Mouse (Mus musculus): ENCODE measurements at regions not wholly inside any gene's neighbourhood (a gene's known extent, or its start where the extent isn't known, plus 50 kb on each side); places are given as distances from the start of the nearest gene placed in this dataset.

DNA sequence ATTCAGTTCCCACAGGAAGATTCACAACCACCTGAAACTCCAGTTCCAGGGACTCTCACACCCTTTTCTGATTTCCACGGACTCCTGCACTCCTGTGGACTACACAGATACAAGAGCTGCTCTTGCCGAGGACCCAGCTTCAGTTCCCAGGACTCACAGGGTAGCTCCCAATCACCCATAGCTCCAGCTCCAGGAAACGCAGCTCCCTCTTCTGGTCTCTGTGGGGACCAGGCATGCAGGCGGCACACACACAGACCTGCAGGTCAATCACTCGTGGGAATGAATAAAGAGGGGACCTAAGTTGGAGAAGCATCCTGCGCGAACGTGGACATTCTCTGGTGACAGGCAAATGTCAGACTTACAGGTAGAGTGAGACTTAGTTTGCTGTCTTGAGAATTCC lies 214.3 kb upstream of the Rgma start:
- Histone ChIP-seq H3K9ac (ENCODE audit: low read depth, poor library complexity, severe bottlenecking) (no peak overlapping the region), H3K36me3 (ENCODE audit: control insufficient read depth, insufficient read depth, low read length, poor library complexity, severe bottlenecking) (no peaks in the 10 kb centered on the region), H3K4me1 (ENCODE audit: control insufficient read depth, insufficient read depth, low read length) (no peaks in the 10 kb centered on the region), H3K4me3 (ENCODE audit: low read depth, low read length) (no peak overlapping the region), H3K27ac (ENCODE audit: insufficient read depth, low read length) (no peak overlapping the region), H3K9me3 (replicated peaks; ENCODE audit: control insufficient read depth, insufficient read depth, low read length, poor library complexity, severe bottlenecking) (no peaks in the 10 kb centered on the region), H3K27me3 (ENCODE audit: control insufficient read depth, insufficient read depth, low read length, poor library complexity, severe bottlenecking) (no peaks in the 10 kb centered on the region)
- TF ChIP-seq EP300 (IDR thresholded peaks at IDR 0.05; ENCODE audit: insufficient read depth, low read depth, low read length) (no peak), CTCF (IDR thresholded peaks at IDR 0.05; ENCODE audit: low read depth, low read length) (peak; percentile 58), POLR2A (IDR thresholded peaks at IDR 0.05; ENCODE audit: insufficient read depth, low read length) (no peak)

GRCm38 (mm10) chr7:73163687-73164086 lies 211.6 kb upstream of the Rgma start:
- Histone ChIP-seq H3K9me3 (replicated peaks; ENCODE audit: control insufficient read depth, insufficient read depth, low read length, poor library complexity, severe bottlenecking) (no peaks in the 10 kb centered on the region), H3K27me3 (ENCODE audit: control insufficient read depth, insufficient read depth, low read length, poor library complexity, severe bottlenecking) (no peaks in the 10 kb centered on the region), H3K27ac (ENCODE audit: insufficient read depth, low read length) (no peak overlapping the region), H3K4me3 (ENCODE audit: low read depth, low read length) (no peak overlapping the region), H3K36me3 (ENCODE audit: control insufficient read depth, insufficient read depth, low read length, poor library complexity, severe bottlenecking) (no peaks in the 10 kb centered on the region), H3K4me1 (ENCODE audit: control insufficient read depth, insufficient read depth, low read length) (no peaks in the 10 kb centered on the region), H3K9ac (ENCODE audit: low read depth, poor library complexity, severe bottlenecking) (no peak overlapping the region)
- no peak for TF ChIP-seq EP300 (IDR thresholded peaks at IDR 0.05; ENCODE audit: insufficient read depth, low read depth, low read length)
- no peak for TF ChIP-seq POLR2A (IDR thresholded peaks at IDR 0.05; ENCODE audit: insufficient read depth, low read length)
- TF ChIP-seq CTCF (IDR thresholded peaks at IDR 0.05; ENCODE audit: low read depth, low read length), result no peak

DNA sequence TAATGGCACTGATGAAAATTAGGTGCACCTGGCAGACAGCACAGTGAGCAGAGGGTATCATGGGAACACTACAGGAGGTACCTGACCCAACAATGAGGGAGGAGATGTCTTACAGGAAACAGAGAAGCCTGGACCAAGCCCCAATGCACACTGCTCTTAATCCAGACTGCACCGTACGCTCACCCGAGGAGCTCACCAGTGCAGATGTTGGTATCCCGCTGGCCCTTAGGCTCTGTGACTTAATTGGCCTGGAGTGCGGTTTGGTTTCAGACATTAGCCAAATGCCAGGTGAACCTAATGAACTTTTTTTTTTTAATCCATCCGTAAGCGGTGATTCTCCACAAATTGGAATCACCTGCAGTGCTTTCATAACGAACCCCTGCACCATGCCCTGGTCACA lies 209.8 kb upstream of the Rgma start:
- no peaks in the 10 kb centered on the region for H3K27me3 ChIP-seq (ENCODE audit: control insufficient read depth, insufficient read depth, low read length, poor library complexity, severe bottlenecking)
- no peak overlapping the region for H3K4me3 ChIP-seq (ENCODE audit: low read depth, low read length)
- no peaks in the 10 kb centered on the region for H3K4me1 ChIP-seq (ENCODE audit: control insufficient read depth, insufficient read depth, low read length)
- TF ChIP-seq EP300 (IDR thresholded peaks at IDR 0.05; ENCODE audit: insufficient read depth, low read depth, low read length), result no peak
- no peak for TF ChIP-seq POLR2A (IDR thresholded peaks at IDR 0.05; ENCODE audit: insufficient read depth, low read length)
- TF ChIP-seq CTCF (IDR thresholded peaks at IDR 0.05; ENCODE audit: low read depth, low read length), result no peak
- H3K36me3 ChIP-seq (ENCODE audit: control insufficient read depth, insufficient read depth, low read length, poor library complexity, severe bottlenecking), result no peaks in the 10 kb centered on the region
- H3K9ac ChIP-seq (ENCODE audit: low read depth, poor library complexity, severe bottlenecking), result no peak overlapping the region
- no peaks in the 10 kb centered on the region for H3K9me3 ChIP-seq (replicated peaks; ENCODE audit: control insufficient read depth, insufficient read depth, low read length, poor library complexity, severe bottlenecking)
- H3K27ac ChIP-seq (ENCODE audit: insufficient read depth, low read length), result no peak overlapping the region

DNA sequence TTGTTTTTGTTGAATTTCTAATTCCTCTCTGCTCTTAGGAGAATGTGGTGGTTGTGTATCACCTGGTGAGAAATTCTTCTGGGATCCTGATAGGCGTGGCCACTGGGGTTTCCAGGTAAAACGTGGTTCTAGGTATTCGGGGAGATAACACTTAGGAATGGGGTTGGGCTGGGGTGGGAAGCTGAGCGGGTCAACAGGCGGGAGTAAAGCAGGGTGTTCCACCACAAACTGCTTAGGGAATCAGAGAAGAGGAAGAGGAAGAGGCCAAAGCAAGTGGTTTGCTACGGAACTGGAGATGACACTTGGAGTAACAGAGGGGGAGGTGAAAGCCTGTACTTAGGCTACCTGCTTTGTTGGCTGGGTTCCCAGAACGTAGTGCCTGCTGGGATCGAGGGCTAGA lies 205.9 kb upstream of the Rgma start:
- Histone ChIP-seq H3K9ac (ENCODE audit: low read depth, poor library complexity, severe bottlenecking) (no peak overlapping the region), H3K27ac (ENCODE audit: insufficient read depth, low read length) (no peak overlapping the region), H3K4me1 (ENCODE audit: control insufficient read depth, insufficient read depth, low read length) (no peaks in the 10 kb centered on the region), H3K27me3 (ENCODE audit: control insufficient read depth, insufficient read depth, low read length, poor library complexity, severe bottlenecking) (no peaks in the 10 kb centered on the region), H3K9me3 (replicated peaks; ENCODE audit: control insufficient read depth, insufficient read depth, low read length, poor library complexity, severe bottlenecking) (peaks cover 3% of the 10 kb centered on the region), H3K4me3 (ENCODE audit: low read depth, low read length) (no peak overlapping the region), H3K36me3 (ENCODE audit: control insufficient read depth, insufficient read depth, low read length, poor library complexity, severe bottlenecking) (no peaks in the 10 kb centered on the region)
- TF ChIP-seq EP300 (IDR thresholded peaks at IDR 0.05; ENCODE audit: insufficient read depth, low read depth, low read length) (no peak), POLR2A (IDR thresholded peaks at IDR 0.05; ENCODE audit: insufficient read depth, low read length) (no peak), CTCF (IDR thresholded peaks at IDR 0.05; ENCODE audit: low read depth, low read length) (no peak)

DNA sequence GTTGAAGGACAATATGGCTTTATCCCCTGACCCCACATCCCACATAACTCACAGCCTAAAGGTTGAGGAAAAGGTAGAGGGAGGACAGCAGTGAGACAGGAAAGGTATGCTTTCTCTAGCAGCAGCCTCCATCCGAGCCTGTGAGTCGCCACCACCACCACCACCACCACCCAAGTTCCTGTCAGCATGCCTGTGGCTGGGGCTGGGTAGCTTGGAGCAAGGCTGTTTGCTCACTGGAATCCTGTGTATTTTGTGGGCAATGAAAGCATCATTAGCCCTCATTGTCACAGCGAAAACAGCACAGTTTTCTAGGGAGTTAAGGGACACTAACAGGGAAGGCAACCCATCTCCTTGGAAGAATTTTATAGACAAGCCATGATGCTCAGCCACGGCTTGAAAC lies 202.7 kb upstream of the Rgma start:
- Histone ChIP-seq H3K4me3 (ENCODE audit: low read depth, low read length) (no peak overlapping the region), H3K9ac (ENCODE audit: low read depth, poor library complexity, severe bottlenecking) (no peak overlapping the region), H3K36me3 (ENCODE audit: control insufficient read depth, insufficient read depth, low read length, poor library complexity, severe bottlenecking) (no peaks in the 10 kb centered on the region), H3K4me1 (ENCODE audit: control insufficient read depth, insufficient read depth, low read length) (no peaks in the 10 kb centered on the region), H3K9me3 (replicated peaks; ENCODE audit: control insufficient read depth, insufficient read depth, low read length, poor library complexity, severe bottlenecking) (peaks cover 9% of the 10 kb centered on the region), H3K27me3 (ENCODE audit: control insufficient read depth, insufficient read depth, low read length, poor library complexity, severe bottlenecking) (no peaks in the 10 kb centered on the region), H3K27ac (ENCODE audit: insufficient read depth, low read length) (no peak overlapping the region)
- TF ChIP-seq EP300 (IDR thresholded peaks at IDR 0.05; ENCODE audit: insufficient read depth, low read depth, low read length), result no peak
- TF ChIP-seq CTCF (IDR thresholded peaks at IDR 0.05; ENCODE audit: low read depth, low read length), result no peak
- TF ChIP-seq POLR2A (IDR thresholded peaks at IDR 0.05; ENCODE audit: insufficient read depth, low read length), result no peak

DNA sequence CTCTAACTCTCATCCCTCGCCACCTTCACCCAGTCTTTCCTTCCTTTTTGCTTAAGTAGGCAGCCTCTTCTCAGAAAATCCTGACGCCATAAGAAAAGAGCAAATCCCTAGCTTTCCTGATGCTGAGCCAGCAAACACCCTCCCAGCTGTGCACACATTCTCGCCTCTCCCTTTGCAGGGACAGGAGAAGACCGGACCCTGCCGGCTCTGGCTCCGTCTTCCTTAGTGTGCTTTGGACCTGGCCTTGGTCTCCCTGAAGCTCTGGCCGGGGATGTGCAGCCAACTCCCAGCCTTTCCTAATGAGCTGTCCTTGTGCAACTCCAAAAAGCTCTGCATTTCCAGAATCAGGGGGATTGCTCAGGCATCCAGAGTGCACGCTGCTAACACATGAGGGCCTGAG lies 191.5 kb upstream of the Rgma start:
- no peaks in the 10 kb centered on the region for H3K4me1 ChIP-seq (ENCODE audit: control insufficient read depth, insufficient read depth, low read length)
- no peak overlapping the region for H3K9ac ChIP-seq (ENCODE audit: low read depth, poor library complexity, severe bottlenecking)
- H3K27me3 ChIP-seq (ENCODE audit: control insufficient read depth, insufficient read depth, low read length, poor library complexity, severe bottlenecking), result no peaks in the 10 kb centered on the region
- TF ChIP-seq EP300 (IDR thresholded peaks at IDR 0.05; ENCODE audit: insufficient read depth, low read depth, low read length) (no peak), CTCF (IDR thresholded peaks at IDR 0.05; ENCODE audit: low read depth, low read length) (no peak), POLR2A (IDR thresholded peaks at IDR 0.05; ENCODE audit: insufficient read depth, low read length) (no peak)
- no peaks in the 10 kb centered on the region for H3K36me3 ChIP-seq (ENCODE audit: control insufficient read depth, insufficient read depth, low read length, poor library complexity, severe bottlenecking)
- H3K4me3 ChIP-seq (ENCODE audit: low read depth, low read length), result no peak overlapping the region
- H3K27ac ChIP-seq (ENCODE audit: insufficient read depth, low read length), result no peak overlapping the region
- H3K9me3 ChIP-seq (replicated peaks; ENCODE audit: control insufficient read depth, insufficient read depth, low read length, poor library complexity, severe bottlenecking), result peaks cover 13% of the 10 kb centered on the region
